Mouse (Mus musculus) thymus, adult 18-20 months (tissue): ENCODE data around the gene Fut1.

Experiments
- DNase-seq, 2 experiments: peaks; one replicate each; pipeline ENCODE4 v3.0.0; 2022; ENCODE audit warnings: mixed read lengths in 2 of 2

The Fut1 gene

DNA sequence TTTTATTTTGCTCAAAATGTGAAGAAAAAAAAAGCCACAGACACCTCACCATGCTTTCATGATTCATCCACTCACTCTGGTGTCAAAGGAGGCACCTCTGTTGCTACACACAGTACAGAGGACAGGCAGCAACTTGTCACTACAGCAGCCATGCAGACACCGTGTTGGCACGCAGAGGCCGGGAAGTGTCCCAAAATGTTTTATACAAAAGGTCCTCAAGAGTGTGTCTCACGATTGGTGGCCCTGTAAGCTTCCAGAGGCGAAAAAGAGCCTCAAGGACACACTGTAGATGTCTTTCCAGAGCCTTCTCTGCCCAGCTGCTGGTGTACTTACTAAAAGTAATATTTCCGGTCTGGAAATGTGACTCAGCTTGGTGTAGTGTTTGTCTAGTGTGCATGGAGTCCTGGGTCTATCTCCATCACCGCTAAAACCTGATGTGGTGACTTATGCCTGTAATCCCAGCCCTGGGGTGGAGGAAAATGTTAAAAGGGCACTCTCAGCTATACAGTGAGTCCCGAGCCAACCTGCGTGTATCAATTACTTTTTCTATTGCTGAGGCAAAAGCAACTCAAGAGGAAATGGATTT is 11.3 kb upstream of the Fut1 start:
- DNase-seq = no peak

DNA sequence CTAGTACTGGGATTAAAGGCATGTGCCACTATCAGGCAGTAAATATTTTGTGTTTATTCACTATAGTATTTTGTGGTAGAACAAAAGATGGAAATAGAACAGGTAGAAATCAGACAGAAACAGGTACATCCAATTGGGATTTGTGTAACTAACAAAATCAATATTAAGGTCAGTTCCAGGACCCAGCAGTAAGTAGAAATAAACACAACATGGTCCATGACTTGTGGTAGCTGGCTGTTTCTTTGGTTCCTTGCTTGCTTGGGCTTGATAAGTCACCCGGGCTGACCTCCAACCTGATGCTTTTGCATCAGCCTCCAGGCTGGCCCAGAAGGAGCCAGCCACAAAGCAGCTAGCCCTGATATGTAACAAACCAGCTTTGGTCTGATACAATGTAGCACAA is 7.6 kb upstream of the Fut1 start:
- no peak for DNase-seq

- DNase-seq = no peak
Observed at GRCm38 (mm10) chr7:45616277-45616676, 812 bp upstream of the Fut1 start.

- no peak for DNase-seq
Observed at GRCm38 (mm10) chr7:45618316-45618715, 1.2 kb downstream of the Fut1 start.

DNA sequence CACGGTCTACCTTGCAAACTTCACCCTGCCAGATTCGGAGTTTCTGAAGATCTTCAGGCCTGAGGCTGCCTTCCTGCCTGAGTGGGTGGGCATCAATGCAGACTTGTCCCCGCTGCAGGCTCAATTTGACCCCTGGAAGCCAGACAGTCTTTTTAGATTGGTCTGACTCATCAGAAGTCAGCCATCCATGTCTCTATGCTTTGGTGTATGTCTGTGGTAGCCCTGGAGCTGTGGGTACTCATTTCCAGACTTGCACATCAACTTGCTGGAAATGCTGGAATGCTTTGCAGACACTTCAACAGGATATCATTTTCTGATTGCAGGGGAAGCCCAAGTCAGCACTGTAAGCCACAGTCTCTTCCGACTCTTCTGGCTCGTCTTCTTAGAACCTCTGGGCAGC is 2.5 kb downstream of the Fut1 start:
- no peak for DNase-seq

DNA sequence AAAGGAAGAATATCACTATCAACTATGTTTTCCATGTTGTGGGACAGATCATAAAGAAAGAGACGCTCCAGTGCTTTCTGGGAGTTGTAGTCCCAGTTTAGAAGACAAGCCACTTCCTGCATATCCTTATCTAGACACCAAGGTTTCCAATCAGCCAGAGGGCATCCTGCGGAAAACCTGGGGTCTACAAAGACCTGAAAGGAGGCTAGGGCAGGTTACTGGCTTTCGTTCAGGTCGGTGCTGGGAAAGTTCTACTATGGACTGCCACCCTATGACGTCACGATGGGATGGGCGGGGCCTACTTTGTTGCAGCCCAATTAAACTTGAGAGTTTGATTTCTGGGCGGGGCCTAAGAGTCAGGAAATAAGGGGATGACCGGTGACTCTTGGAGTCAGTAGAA is 4.4 kb downstream of the Fut1 start, which contains the start of gene Izumo1:
TSS of gene Izumo1 (plus strand) at position 369 of the 400 bp plus-strand sequence.
- no peak for DNase-seq

DNA sequence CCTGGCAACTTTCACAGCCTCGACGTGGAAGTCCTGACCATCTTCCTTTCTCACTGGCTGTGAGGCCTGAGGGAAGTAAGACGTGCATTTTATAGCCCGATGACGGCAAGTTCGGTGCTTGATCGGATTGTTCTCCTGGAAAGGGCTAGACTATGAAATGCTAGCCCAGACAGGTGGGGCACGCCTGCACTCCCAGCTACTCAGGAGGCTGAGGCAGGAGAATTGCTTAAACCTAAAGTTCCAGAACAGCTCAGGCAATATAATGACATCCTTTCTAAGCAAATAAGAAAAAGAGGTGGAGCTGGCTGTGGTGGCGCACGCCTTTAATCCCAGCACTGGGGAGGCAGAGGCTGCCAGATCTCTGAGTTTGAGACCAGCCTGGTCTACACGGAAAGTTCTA is 6.4 kb downstream of the Fut1 start:
- DNase-seq = no peak

GRCm38 (mm10) chr7:45624718-45625117 is 7.6 kb downstream of the Fut1 start:
- DNase-seq = no peak

DNA sequence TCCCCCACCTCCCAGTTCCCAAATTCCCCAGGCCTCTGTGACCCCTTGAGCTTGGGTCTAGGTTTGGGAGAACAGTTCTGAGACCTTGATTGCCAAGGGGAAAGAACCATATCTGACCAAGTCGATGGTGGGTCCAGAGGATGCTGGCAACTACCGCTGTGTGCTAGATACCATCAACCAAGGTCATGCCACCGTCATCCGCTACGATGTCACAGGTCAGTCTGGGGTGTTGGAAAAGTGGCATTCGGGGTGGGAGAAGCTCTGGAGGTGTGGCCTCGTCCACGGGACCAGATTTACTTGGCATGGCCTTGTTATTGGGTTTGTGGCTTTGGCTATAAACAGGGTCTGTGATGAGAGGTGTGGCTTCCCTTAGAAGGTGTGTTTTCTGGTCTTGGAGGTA is 8.4 kb downstream of the Fut1 start:
- DNase-seq = no peak

DNA sequence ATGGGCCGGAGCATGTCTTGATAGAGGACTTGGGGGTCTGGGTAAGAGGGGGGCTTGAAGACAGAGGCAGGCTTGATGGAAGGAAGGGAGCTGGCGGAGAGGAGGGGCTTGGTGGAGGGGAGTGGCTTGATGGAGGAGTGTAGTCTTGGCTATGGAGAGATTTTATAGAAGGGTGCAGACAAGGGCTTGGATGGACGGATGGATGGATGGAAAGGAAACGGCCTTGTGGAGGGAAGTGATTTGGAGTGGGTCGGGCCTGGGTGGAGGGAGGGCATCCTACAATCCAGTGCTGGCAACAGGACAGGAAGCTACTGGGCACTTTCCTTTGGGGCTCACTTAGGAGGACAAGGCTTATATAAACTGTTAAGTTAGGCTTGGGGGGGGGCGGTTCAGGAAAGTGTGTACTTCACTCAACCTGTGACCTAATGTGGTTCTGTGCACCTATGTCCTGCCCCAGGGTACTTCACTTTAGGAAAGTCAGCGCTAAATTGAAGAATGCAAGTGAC is 9.5 kb downstream of the Fut1 start:
- no peak for DNase-seq

- DNase-seq = no peak
Observed at GRCm38 (mm10) chr7:45627261-45627660, 10.2 kb downstream of the Fut1 start, which contains the start of gene Rasip1. Gene Rasip1 (plus strand): TSS chr7:45627488.

- peak; percentile 65 to 71 for DNase-seq
Observed at GRCm38 (mm10) chr7:45628364-45629294, 11.5 kb downstream of the Fut1 start.

GRCm38 (mm10) chr7:45630064-45630907 is 13.2 kb downstream of the Fut1 start:
- DNase-seq = no peak

DNA sequence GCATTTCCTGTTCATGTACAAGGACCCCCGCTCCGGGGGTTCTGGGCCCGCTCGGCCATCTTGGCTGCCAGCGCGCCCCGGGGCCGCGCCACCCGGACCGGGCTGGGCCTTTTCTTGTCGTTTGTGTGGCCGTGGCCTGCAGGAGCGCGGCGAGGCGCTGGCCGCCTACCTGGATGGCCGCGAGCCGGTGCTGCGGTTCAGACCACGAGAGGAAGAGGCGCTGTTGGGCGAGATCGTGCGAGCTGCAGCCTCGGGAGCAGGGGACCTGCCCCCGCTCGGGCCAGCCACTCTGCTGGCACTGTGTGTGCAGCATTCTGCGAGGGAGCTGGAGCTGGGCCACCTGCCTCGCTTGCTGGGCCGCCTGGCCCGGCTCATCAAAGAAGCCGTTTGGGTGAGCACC is 15.4 kb downstream of the Fut1 start:
- DNase-seq = no peak

GRCm38 (mm10) chr7:45634946-45635681 is 18.0 kb downstream of the Fut1 start:
- no peak for DNase-seq

DNA sequence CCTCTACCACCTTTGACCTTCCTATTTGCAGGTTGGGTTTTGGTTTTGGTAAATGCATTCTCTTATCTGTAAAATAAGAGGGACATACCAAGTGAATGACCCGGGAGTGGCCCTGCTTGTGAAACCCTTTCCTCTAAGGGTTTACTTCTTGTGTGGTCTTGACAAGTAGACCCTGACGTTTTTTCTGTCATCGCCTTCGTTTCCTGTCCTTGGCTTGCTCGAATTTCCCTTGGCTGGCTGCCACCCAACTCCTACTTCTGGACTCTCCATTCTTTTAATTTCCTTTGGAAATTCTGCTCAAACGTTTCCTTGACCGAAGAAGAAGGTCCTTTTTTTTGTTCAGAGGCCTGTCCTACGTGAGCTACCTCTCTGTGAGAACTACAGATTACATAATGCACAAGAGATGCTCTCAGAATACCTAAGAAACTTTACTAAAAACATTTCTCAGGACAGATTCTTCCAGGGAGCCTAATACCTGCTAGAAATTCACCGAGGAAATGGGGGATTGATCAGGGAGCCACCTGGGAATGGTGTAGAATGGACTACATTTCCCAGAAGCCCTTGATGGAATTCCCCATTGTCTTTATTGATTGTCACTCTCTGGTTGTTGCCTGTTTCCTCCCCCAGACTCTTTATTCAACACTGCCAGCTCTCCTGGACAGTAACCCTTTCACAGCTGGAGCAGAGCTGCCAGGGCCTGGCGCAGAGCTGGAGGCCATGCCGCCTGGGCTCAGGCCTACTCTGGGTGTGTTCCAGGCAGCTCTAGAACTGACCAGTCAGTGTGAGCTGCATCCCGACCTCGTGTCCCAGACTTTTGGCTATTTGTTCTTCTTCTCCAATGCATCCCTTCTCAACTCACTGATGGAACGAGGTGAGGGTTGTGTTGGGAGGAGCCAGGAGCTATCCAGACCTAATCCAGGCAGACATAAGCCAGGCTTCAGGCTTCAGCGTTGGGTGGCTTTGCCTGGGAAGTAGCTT is 18.9 kb downstream of the Fut1 start:
- no peak for DNase-seq

GRCm38 (mm10) chr7:45637710-45638109 is 20.6 kb downstream of the Fut1 start:
- no peak for DNase-seq

GRCm38 (mm10) chr7:45638623-45639401 is 21.7 kb downstream of the Fut1 start:
- no peak for DNase-seq

- no peak for DNase-seq
Observed at GRCm38 (mm10) chr7:45639561-45640027, 22.5 kb downstream of the Fut1 start, which contains the start of gene Mamstr. Gene Mamstr (plus strand): TSS chr7:45639977.
